Mouse (Mus musculus): ENCODE measurements around the gene Acaca. TPM values are rescaled to one million over a fixed set of nuclear protein-coding genes. Genes with fewer than 3 reads are reported as not detected.

Acaca gene
- polyA plus RNA-seq, 1 experiment: 7.9 TPM

DNA sequence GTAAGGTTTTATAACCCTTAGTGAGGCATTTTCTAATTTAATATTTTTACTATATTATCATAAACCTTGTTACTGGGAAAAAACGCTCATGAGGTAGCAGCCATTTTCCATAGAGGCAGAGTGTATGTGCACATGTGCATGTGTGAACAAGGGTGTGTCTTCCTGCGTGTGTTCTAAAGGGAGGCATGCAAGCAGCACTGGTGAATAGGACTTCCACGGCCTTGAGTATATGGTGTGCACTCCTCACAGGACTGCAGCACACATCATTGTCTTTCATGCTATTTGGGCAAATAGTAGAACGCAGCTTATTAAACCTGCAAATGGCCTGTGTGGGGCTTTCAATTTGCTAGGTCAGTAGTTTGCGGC is 297.1 kb downstream of the Acaca start:
- Histone ChIP-seq H3K4me3 (replicated peaks) (no peak overlapping the region), H3K4me1 (no peaks in the 10 kb centered on the region), H3K27me3 (replicated peaks) (no peaks in the 10 kb centered on the region), H3K9me3 (no peaks in the 10 kb centered on the region), H3K36me3 (replicated peaks; ENCODE audit: low read length) (peaks cover 85% of the 10 kb centered on the region)
- no peak for TF ChIP-seq GATA1 (IDR thresholded peaks at IDR 0.05; ENCODE audit: borderline replicate concordance, low read length)

DNA sequence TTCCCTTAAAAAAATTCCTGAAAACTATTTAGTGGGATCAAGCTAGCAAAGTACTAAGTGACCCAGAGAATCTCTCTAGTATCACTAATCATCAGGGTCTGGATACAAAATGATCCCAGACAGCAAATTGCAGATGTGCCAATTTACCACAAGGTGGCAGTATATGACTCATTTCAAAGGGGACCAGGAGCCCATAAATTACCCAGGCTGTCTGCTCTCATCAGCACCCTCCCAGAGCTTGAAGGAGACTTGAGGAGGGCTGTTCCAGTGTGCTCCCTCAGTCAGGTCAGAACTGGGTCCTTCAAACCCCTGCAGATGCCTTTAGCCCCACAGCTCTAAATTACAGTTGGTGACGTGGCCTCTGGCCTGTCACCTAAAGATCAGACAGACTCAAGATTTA is 300.1 kb downstream of the Acaca start:
- peaks cover 80% of the 10 kb centered on the region for H3K36me3 ChIP-seq (replicated peaks; ENCODE audit: low read length)
- H3K4me3 ChIP-seq (replicated peaks): no peak overlapping the region
- TF ChIP-seq GATA1 (IDR thresholded peaks at IDR 0.05; ENCODE audit: borderline replicate concordance, low read length) (no peak), FLI1 (IDR thresholded peaks at IDR 0.05; ENCODE audit: low read length) (no peak)
- no peaks in the 10 kb centered on the region for H3K9me3 ChIP-seq
- no peaks in the 10 kb centered on the region for H3K4me1 ChIP-seq
- no peaks in the 10 kb centered on the region for H3K27me3 ChIP-seq (replicated peaks)

DNA sequence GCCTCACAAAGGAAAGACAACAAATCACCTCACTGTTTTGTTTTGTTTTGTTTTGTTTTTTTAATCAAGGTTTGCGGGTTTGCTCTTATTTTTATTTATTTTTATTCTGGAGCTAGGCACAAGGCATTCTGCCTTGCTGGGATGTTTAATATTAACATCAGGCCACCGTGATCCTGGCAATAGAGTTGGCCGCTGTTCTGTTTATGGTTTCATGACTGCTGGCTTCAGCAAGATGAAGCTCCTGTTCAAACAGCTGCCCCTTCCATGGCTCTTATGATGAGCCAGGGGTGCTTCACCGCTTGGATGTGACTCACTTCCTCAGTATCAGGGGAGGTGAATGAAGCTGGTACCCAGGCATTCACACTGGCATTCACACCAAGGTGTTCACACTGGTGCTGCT is 300.9 kb downstream of the Acaca start:
- peaks cover 80% of the 10 kb centered on the region for H3K36me3 ChIP-seq (replicated peaks; ENCODE audit: low read length)
- TF ChIP-seq GATA1 (IDR thresholded peaks at IDR 0.05; ENCODE audit: borderline replicate concordance, low read length): no peak
- TF ChIP-seq FLI1 (IDR thresholded peaks at IDR 0.05; ENCODE audit: low read length): no peak
- H3K9me3 ChIP-seq: no peaks in the 10 kb centered on the region
- no peaks in the 10 kb centered on the region for H3K4me1 ChIP-seq
- H3K27me3 ChIP-seq (replicated peaks): no peaks in the 10 kb centered on the region
- no peak overlapping the region for H3K4me3 ChIP-seq (replicated peaks)

DNA sequence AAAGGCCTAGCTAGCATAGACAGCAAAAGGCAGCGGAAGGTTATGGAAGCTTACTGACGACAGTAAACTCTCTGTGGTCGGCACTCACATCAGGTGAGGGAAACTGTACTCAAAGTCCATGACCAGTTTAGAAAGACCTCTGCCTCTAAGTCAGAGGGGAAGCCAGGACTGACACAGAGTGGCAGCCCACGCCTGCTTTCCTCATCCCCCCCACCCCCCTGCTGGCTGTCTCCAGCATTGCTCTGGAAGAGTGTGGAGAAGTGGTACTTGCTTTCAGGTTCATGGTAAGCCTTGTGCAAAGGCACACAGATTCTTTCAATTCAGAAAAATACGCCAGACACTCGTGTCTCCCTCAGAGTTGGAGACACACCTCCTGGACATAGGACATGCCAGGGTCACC is 305.4 kb downstream of the Acaca start:
- no peak for TF ChIP-seq GATA1 (IDR thresholded peaks at IDR 0.05; ENCODE audit: borderline replicate concordance, low read length)
- no peak for TF ChIP-seq FLI1 (IDR thresholded peaks at IDR 0.05; ENCODE audit: low read length)
- H3K9me3 ChIP-seq: no peaks in the 10 kb centered on the region
- H3K36me3 ChIP-seq (replicated peaks; ENCODE audit: low read length): peaks cover 89% of the 10 kb centered on the region
- peaks cover 3% of the 10 kb centered on the region; the same call in 1 of the 2 replicates for H3K4me1 ChIP-seq
- H3K4me3 ChIP-seq (replicated peaks): no peak overlapping the region
- H3K27me3 ChIP-seq (replicated peaks): no peaks in the 10 kb centered on the region

DNA sequence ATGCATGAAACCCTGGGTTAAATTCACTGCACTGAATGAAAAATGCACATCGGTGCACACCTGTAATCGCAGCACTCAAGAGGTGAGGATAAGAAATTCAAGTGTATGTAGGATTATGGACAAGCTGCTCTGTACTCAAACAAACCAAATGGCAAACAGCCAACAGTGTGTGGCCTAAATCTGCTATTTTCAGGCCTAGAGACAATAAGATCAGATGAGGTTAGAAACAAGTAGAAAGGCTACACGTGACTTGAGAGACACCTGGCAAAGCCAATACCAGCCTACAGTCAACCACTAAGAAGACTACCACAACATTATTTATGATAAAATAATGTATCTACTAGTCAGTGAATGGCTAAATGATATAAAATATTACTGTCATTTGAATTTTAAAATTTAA is 310.9 kb downstream of the Acaca start:
- H3K27me3 ChIP-seq (replicated peaks): no peaks in the 10 kb centered on the region
- no peak overlapping the region for H3K4me3 ChIP-seq (replicated peaks)
- peaks cover 12% of the 10 kb centered on the region for H3K4me1 ChIP-seq
- H3K36me3 ChIP-seq (replicated peaks; ENCODE audit: low read length): peaks cover 87% of the 10 kb centered on the region
- TF ChIP-seq FLI1 (IDR thresholded peaks at IDR 0.05; ENCODE audit: low read length) (no peak), GATA1 (IDR thresholded peaks at IDR 0.05; ENCODE audit: borderline replicate concordance, low read length) (no peak)
- no peaks in the 10 kb centered on the region for H3K9me3 ChIP-seq

DNA sequence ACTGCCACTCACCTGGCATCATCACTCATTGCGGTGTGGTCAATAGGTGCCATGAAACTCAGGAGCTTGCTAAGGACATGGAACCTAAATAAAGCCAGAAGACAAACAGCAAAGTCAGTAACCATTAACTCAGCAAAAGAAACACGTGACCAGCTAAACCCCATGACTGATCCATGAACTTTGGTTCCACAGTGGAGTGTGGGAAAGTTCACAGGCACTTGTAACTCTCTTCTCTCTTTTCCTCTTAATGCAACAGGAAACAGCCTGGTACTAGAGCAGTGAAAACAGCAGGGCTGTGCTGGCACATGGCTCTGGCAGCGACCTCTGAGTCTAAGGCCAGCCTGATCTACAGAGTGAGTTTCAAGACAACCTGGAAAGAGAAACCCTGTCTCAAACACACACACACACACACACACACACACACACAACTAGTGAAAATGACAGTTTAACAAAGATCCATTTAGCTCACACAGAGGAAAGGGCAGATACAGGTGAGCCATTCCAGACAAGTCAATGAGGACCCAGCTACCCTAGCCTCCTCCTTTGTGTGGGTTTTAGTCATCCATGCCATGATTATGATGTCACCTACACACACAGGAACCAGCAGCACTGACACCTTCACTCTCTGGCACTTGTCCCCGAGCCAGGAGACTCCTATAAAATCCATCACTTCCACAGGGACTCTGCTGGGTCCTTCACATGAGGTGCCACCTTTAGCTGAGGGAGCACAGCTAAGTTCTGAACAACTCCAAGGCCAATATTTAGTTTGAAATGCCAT is 313.3 kb downstream of the Acaca start:
- H3K27me3 ChIP-seq (replicated peaks): no peaks in the 10 kb centered on the region
- no peaks in the 10 kb centered on the region for H3K9me3 ChIP-seq
- no peak for TF ChIP-seq FLI1 (IDR thresholded peaks at IDR 0.05; ENCODE audit: low read length)
- no peak for TF ChIP-seq GATA1 (IDR thresholded peaks at IDR 0.05; ENCODE audit: borderline replicate concordance, low read length)
- peaks cover 12% of the 10 kb centered on the region for H3K4me1 ChIP-seq
- no peak overlapping the region for H3K4me3 ChIP-seq (replicated peaks)
- H3K36me3 ChIP-seq (replicated peaks; ENCODE audit: low read length): peaks cover 87% of the 10 kb centered on the region

Other genes with a start within 250 kb of the Acaca start
- gene Ddx52, start 187.6 kb upstream of the Acaca start, polyA plus RNA-seq (2012; ENCODE audit: insufficient read depth, low replicate concordance): 0.81 TPM in 1 of 2 replicates, not detected in the other
- gene Synrg, start 165.2 kb upstream of the Acaca start, polyA plus RNA-seq (2012; ENCODE audit: insufficient read depth, low replicate concordance): 2.2 and 23.3 TPM in 2 replicates
- 14.5 and 17.1 TPM in 2 replicates for gene Dusp14, start 60.4 kb upstream of the Acaca start, polyA plus RNA-seq (2012; ENCODE audit: insufficient read depth, low replicate concordance)
- 0.67 and 3.9 TPM in 2 replicates for gene Tada2a, start 72 bp upstream of the Acaca start, polyA plus RNA-seq (2012; ENCODE audit: insufficient read depth, low replicate concordance)
- gene Gm11437, start 37.8 kb downstream of the Acaca start, polyA plus RNA-seq (2012; ENCODE audit: insufficient read depth, low replicate concordance): not detected in 2 replicates